Mouse (Mus musculus) midbrain, embryonic 13.5 days (tissue): ENCODE measurements around the gene Dcaf11. TPM values are rescaled to one million over a fixed set of nuclear protein-coding genes. Genes with fewer than 3 reads are reported as not detected.
A peak's percentile ranks its signal among the peaks of the same experiment; 100 is the strongest.

ENCODE experiments used
- ATAC-seq: fragments of 200-750 bp; cut with Nextera tagmentation; 2 replicates; pipeline ENCODE4 v1.8.0; 2017; ENCODE audit warnings: mild to moderate bottlenecking, moderate TSS enrichment, moderate library complexity
- H3K27ac ChIP-seq: fragments of 300-500 bp; sonication (generic); 2 replicates; pipeline ENCODE4 v1.5.1; 2015; ENCODE audit warnings: inconsistent platforms, mild to moderate bottlenecking, moderate library complexity
- H3K27me3 ChIP-seq: fragments of 300-500 bp; sonication (generic); 2 replicates; pipeline ENCODE4 v1.6.1; 2015; ENCODE audit warnings: mild to moderate bottlenecking, inconsistent platforms
- H3K36me3 ChIP-seq: fragments of 300-500 bp; sonication (generic); 2 replicates; pipeline ENCODE4 v1.6.1; 2015; ENCODE audit warnings: mild to moderate bottlenecking, inconsistent platforms
- H3K4me1 ChIP-seq: fragments of 300-500 bp; sonication (generic); replicated peaks from 2 replicates; pipeline ENCODE4 v1.6.1; 2015; ENCODE audit warnings: inconsistent platforms
- H3K4me2 ChIP-seq: fragments of 300-500 bp; sonication (generic); replicated peaks from 2 replicates; pipeline ENCODE4 v1.6.1; 2015; ENCODE audit warnings: moderate library complexity, mild to moderate bottlenecking, inconsistent platforms
- H3K4me3 ChIP-seq: fragments of 300-500 bp; sonication (generic); replicated peaks from 2 replicates; pipeline ENCODE4 v1.5.1; 2015; ENCODE audit warnings: mild to moderate bottlenecking, inconsistent platforms
- H3K9ac ChIP-seq: fragments of 300-500 bp; sonication (generic); replicated peaks from 2 replicates; pipeline ENCODE4 v1.6.1; 2015; ENCODE audit warnings: mild to moderate bottlenecking, inconsistent platforms
- H3K9me3 ChIP-seq: fragments of 300-500 bp; sonication (generic); 2 replicates; pipeline ENCODE4 v1.6.1; 2016; ENCODE audit warnings: mild to moderate bottlenecking, inconsistent platforms
- WGBS: fragments of 180-500 bp; shearing (Covaris S2); methylation state at CpG from one replicate; pipeline ENCODE4 v1.1.7; 2015; 5-methylcytosine and 5-hydroxymethylcytosine counted together
- polyA plus RNA-seq: library from polyadenylated mRNA; unstranded; fragments of >200 nt; fragmentation: Nextera tagmentation; extraction: Ambion mirVana; gene quantifications from 2 replicates; pipeline ENCODE4 v1.2.1, GENCODE M21; 2015

Gene Dcaf11
- polyA plus RNA-seq, 1 experiment from 2014 or later, result 134 TPM

DNA sequence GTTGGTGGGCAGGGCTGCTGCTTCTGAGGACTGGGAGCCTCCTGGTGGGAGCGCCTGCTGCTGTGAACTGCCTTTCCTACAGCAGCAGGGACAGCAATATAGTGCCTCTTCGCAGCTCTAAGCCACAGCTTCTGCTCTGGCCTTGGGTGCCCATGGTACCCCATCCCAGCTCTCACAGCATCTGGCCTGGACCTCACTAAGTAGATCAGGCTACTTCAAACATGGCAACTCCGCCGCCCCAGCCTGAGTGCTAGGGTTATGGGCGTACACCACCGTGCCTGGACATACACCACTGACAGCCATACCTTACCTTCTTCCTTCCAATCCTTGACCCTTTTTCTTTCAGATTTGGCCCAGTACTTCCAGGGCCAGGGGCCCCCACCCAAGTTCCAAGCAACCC lies 48.5 kb downstream of the Dcaf11 start:
- Histone ChIP-seq H3K4me3 (no peak overlapping the region), H3K9me3 (no peaks in the 10 kb centered on the region), H3K36me3 (peaks cover 65% of the 10 kb centered on the region), H3K9ac (no peak overlapping the region), H3K4me2 (no peak overlapping the region), H3K4me1 (peaks cover 7% of the 10 kb centered on the region; the same call in 1 of the 2 replicates), H3K27ac (no peak overlapping the region), H3K27me3 (no peaks in the 10 kb centered on the region)
- no peak for ATAC-seq
- 97% methylated on average over 6 of the region's 6 CpGs for WGBS

GRCm38 (mm10) chr14:55613346-55613745 lies 53.5 kb downstream of the Dcaf11 start:
- Histone ChIP-seq H3K27ac (no peak overlapping the region), H3K4me3 (no peak overlapping the region), H3K4me2 (no peak overlapping the region), H3K36me3 (peaks cover 25% of the 10 kb centered on the region), H3K4me1 (no peaks in the 10 kb centered on the region), H3K27me3 (no peaks in the 10 kb centered on the region), H3K9me3 (no peaks in the 10 kb centered on the region), H3K9ac (no peak overlapping the region)
- no peak for ATAC-seq
- WGBS, result 66% methylated on average over 6 of the region's 6 CpGs

DNA sequence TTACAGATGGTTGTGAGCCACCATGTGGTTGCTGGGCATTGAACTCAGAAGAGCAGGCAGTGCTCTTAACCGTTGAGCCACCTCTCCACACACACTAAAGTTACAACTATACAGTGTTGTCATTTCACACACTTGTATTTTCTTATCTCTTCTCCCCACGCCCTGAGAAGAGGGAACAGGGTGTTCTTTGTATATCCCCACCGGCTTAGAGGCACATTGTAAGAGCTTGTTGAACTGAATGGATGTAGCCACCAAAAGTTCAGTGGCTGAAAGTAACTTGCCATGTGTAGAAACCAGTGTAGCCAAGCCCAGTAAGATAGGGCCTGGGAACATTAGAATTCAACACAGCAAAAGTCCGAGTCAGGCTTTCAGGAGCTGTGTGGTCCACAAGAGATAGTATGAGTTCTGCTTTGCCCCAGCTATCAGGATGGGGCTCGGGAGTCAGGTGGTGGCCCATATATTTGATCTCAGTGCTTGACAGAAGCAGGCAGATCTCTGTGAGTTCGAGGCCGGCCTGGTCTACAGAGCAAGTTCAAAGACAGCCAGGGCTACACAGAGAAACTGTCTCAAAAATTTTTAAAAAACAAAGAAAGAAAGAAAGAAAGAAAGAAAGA lies 54.9 kb downstream of the Dcaf11 start:
- 82% methylated on average over 7 of the region's 7 CpGs for WGBS
- Histone ChIP-seq H3K36me3 (peaks cover 12% of the 10 kb centered on the region), H3K4me2 (no peak overlapping the region), H3K4me1 (no peaks in the 10 kb centered on the region), H3K27me3 (no peaks in the 10 kb centered on the region), H3K4me3 (no peak overlapping the region), H3K9me3 (no peaks in the 10 kb centered on the region), H3K9ac (no peak overlapping the region), H3K27ac (no peak overlapping the region)
- ATAC-seq, result no peak

DNA sequence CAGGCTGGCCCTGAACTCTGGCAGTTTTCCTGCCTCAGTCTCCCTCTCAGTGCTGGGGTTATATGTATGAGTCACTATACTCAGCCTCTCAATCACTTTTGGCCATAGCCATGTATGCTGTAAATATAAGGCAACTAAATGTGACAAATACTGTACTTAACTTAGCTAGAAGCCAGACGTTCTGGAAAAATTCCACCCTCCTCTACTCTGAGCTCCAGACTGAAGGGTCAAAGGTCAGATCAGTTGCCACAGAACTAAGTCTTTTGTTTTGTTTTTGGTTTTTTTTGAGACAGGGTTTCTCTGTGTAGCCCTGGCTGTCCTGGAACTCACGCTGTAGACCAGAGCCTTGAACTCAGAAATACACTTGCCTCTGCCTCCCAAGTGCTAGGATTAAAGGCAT lies 56.1 kb downstream of the Dcaf11 start:
- H3K4me1 ChIP-seq, result no peaks in the 10 kb centered on the region

GRCm38 (mm10) chr14:55616844-55617243 lies 57.0 kb downstream of the Dcaf11 start:
- Histone ChIP-seq H3K4me2 (no peak overlapping the region), H3K4me1 (no peaks in the 10 kb centered on the region), H3K9me3 (no peaks in the 10 kb centered on the region), H3K36me3 (no peaks in the 10 kb centered on the region), H3K4me3 (no peak overlapping the region), H3K27ac (no peak overlapping the region), H3K27me3 (no peaks in the 10 kb centered on the region), H3K9ac (no peak overlapping the region)
- no peak for ATAC-seq
- 91% methylated on average over 2 of the region's 2 CpGs for WGBS

More for the DNA sequence above, 56.1 kb downstream of the Dcaf11 start:
- Histone ChIP-seq H3K9me3 (no peaks in the 10 kb centered on the region), H3K27ac (no peak overlapping the region), H3K36me3 (peaks cover 1% of the 10 kb centered on the region; the same call in 1 of the 2 replicates), H3K9ac (no peak overlapping the region), H3K4me2 (no peak overlapping the region), H3K27me3 (no peaks in the 10 kb centered on the region), H3K4me3 (no peak overlapping the region)
- WGBS, result 43% methylated on average over 2 of the region's 2 CpGs
- ATAC-seq, result no peak

GRCm38 (mm10) chr14:55617822-55618221 lies 58.0 kb downstream of the Dcaf11 start, which contains the start of gene Rec8:
TSS of gene Rec8 (plus strand) at chr14:55618037.
- peak within 1 kb of the TSS; percentile 29 for H3K4me2 ChIP-seq
- H3K27me3 ChIP-seq, result no peaks in the 10 kb centered on the region
- H3K36me3 ChIP-seq, result no peaks in the 10 kb centered on the region
- WGBS, result 26% methylated on average over 21 of the region's 21 CpGs
- no peaks in the 10 kb centered on the region for H3K9me3 ChIP-seq
- peak within 1 kb of the TSS; percentile 23 for H3K4me3 ChIP-seq
- ATAC-seq, result peak; percentile 75
- no peaks in the 10 kb centered on the region for H3K4me1 ChIP-seq
- no peak within 1 kb of the TSS for H3K9ac ChIP-seq
- H3K27ac ChIP-seq, result no peak within 1 kb of the TSS

GRCm38 (mm10) chr14:55618486-55619195 lies 58.8 kb downstream of the Dcaf11 start:
- H3K27ac ChIP-seq, result no peak overlapping the region
- no peak for ATAC-seq
- H3K9ac ChIP-seq, result no peak overlapping the region
- H3K9me3 ChIP-seq, result no peaks in the 10 kb centered on the region
- H3K4me1 ChIP-seq, result no peaks in the 10 kb centered on the region
- H3K36me3 ChIP-seq, result peaks cover 7% of the 10 kb centered on the region; the same call in 1 of the 2 replicates
- no peaks in the 10 kb centered on the region for H3K27me3 ChIP-seq
- peak overlapping the region; percentile 29 for H3K4me2 ChIP-seq
- H3K4me3 ChIP-seq, result peak overlapping the region; percentile 23
- whole genome bisulfite sequencing, result 59% methylated on average over 22 of the region's 22 CpGs

Other genes with a start within 250 kb of the Dcaf11 start
- 31.2 and 31.6 TPM in 2 replicates for gene Dhrs4, start 81.2 kb upstream of the Dcaf11 start, polyA plus RNA-seq
- gene Carmil3, start 69.4 kb upstream of the Dcaf11 start, polyA plus RNA-seq, result 17.0 and 24.5 TPM in 2 replicates
- 0.70 and 0.88 TPM in 2 replicates for gene Cpne6, start 49.6 kb upstream of the Dcaf11 start, polyA plus RNA-seq
- 0.08 TPM in 1 of 2 replicates, not detected in the other for gene Nrl, start 35.0 kb upstream of the Dcaf11 start, polyA plus RNA-seq
- gene Pck2, start 19.7 kb upstream of the Dcaf11 start, polyA plus RNA-seq, result 16.6 and 19.5 TPM in 2 replicates
- 0.43 and 0.92 TPM in 2 replicates for gene A730061H03Rik, start 400 bp downstream of the Dcaf11 start, polyA plus RNA-seq
- not detected in 2 replicates for gene Fitm1, start 15.6 kb downstream of the Dcaf11 start, polyA plus RNA-seq
- 176 TPM in 2 replicates for gene Psme1, start 18.1 kb downstream of the Dcaf11 start, polyA plus RNA-seq
- gene Emc9, start 25.3 kb downstream of the Dcaf11 start, polyA plus RNA-seq, result 9.7 and 12.1 TPM in 2 replicates
- gene Psme2, start 31.1 kb downstream of the Dcaf11 start, polyA plus RNA-seq, result 198 and 217 TPM in 2 replicates
- gene Rnf31, start 31.7 kb downstream of the Dcaf11 start, polyA plus RNA-seq, result 22.0 and 24.1 TPM in 2 replicates
- gene Irf9, start 43.6 kb downstream of the Dcaf11 start, polyA plus RNA-seq, result 7.8 and 8.7 TPM in 2 replicates
- gene Rec8, start 58.0 kb downstream of the Dcaf11 start, polyA plus RNA-seq, result 6.6 and 7.3 TPM in 2 replicates
- gene Ipo4, start 76.0 kb downstream of the Dcaf11 start, polyA plus RNA-seq, result 75.1 and 82.2 TPM in 2 replicates
- 1.6 and 2.1 TPM in 2 replicates for gene Gm49378, start 77.9 kb downstream of the Dcaf11 start, polyA plus RNA-seq
- gene Tm9sf1, start 83.8 kb downstream of the Dcaf11 start, polyA plus RNA-seq, result 59.7 and 59.8 TPM in 2 replicates
- 0.38 and 0.59 TPM in 2 replicates for gene Tssk4, start 90.2 kb downstream of the Dcaf11 start, polyA plus RNA-seq
- gene Mdp1, start 100.5 kb downstream of the Dcaf11 start, polyA plus RNA-seq, result 69.7 and 75.0 TPM in 2 replicates
- gene Gmpr2, start 111.9 kb downstream of the Dcaf11 start, polyA plus RNA-seq, result 49.5 and 53.3 TPM in 2 replicates
- 605 and 607 TPM in 2 replicates for gene Nedd8, start 112.1 kb downstream of the Dcaf11 start, polyA plus RNA-seq
- gene Tinf2, start 121.8 kb downstream of the Dcaf11 start, polyA plus RNA-seq, result 36.9 and 38.5 TPM in 2 replicates
- 0.32 and 0.46 TPM in 2 replicates for gene Tgm1, start 153.9 kb downstream of the Dcaf11 start, polyA plus RNA-seq
- gene Rabggta, start 162.3 kb downstream of the Dcaf11 start, polyA plus RNA-seq, result 45.0 and 48.8 TPM in 2 replicates
- 66.3 and 68.8 TPM in 2 replicates for gene Dhrs1, start 185.7 kb downstream of the Dcaf11 start, polyA plus RNA-seq
- 33.8 and 36.2 TPM in 2 replicates for gene Nop9, start 185.7 kb downstream of the Dcaf11 start, polyA plus RNA-seq
- gene Cideb, start 198.5 kb downstream of the Dcaf11 start, polyA plus RNA-seq, result 0.19 TPM in 1 of 2 replicates, not detected in the other
- gene Ltb4r2, start 201.4 kb downstream of the Dcaf11 start, polyA plus RNA-seq, result 0.22 and 0.28 TPM in 2 replicates
- 0.26 TPM in 1 of 2 replicates, not detected in the other for gene Ltb4r1, start 206.0 kb downstream of the Dcaf11 start, polyA plus RNA-seq
- gene Adcy4, start 224.1 kb downstream of the Dcaf11 start, polyA plus RNA-seq, result 4.1 and 4.2 TPM in 2 replicates
- gene Ripk3, start 228.9 kb downstream of the Dcaf11 start, polyA plus RNA-seq, result 2.3 and 2.4 TPM in 2 replicates